Mouse (Mus musculus) cerebellum, postnatal 14 days (tissue): ENCODE measurements around the gene Rbpms2.

ENCODE experiments used
- DNase-seq, 2 experiments: peaks; one replicate each; pipeline ENCODE4 v3.0.0; 2021; ENCODE audit warnings: mixed read lengths in 2 of 2

The Rbpms2 gene

DNA sequence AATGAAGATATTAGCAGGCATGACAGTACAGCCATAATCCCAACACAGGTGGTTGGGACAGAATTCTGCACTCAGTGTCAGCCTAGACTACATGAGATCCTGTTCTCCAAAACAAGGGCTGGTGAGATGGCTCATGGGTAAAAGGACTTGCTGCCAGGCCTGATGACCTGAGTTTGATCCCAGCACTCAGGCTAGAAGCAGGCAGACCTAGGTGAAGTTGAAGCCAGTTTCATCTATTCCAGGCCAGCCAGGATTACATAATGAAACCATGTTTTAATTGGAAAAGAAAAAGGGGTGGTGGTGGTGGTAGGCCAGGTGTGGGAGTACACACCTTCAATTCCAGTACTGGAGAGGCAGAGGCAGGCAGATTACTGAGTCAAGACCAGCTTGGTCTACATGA, 68.5 kb downstream of the Rbpms2 start:
- no peak for DNase-seq

DNA sequence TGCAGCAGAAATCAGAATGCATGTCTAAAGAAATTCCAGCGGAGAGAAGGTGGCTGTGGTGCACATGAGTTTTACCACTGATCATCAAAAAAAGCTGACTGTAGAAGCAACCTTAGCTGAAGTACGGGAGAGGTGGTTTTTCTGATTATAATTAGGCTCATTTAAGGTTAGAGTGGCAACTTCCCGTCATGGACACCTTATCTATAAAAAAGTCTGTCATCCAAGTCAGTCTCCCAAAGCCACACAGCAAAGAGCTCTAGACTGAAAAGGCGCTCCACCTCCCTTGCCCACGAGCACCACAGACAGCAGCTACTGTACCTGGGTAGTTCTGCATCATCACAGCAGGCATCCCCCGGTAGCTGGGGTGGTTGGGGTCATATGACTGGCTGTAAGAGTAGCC, 71.1 kb downstream of the Rbpms2 start:
- no peak for DNase-seq

DNA sequence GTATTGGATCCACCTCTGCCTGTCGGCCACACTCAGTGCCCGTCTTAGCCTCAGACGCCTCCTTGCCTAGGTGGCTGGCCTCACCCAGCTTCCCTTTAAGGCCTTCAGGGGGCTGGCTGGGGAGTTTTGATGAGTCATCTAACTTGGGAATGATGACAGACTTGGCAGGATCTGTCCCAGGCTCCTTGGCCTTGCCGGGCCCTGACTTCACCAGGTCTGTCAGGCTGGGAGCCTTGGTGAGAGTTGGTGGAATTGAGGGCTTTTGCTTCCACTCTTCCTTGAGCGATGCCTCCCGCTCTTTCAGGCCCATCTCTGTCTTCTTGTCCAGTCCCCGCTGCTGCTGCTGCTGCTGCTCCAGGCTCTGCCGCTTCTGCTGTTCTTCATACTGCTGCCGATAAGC, 72.8 kb downstream of the Rbpms2 start:
- DNase-seq: no peak

DNA sequence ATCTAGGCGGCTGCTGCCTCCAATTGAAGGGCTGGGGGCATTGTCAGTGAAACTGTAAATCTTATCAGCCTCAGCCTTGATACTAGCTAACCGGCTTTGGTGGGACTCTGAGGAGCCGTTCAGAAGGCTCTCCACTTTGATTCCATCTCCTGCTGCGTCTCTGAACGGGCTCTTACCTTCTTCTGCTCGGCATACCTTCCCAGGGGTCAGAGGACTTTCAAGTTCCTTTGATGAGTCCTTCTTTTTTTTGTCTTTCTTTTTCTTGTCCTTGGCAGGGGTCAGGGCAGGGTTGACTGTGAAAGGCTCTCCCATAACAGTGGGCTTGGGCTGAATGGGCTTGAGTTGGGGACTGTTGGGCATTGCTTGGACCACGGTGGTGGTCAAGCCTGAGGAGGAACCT, 73.8 kb downstream of the Rbpms2 start:
- no peak for DNase-seq

GRCm38 (mm10) chr9:65703926-65704595, 74.6 kb downstream of the Rbpms2 start:
- no peak for DNase-seq
